Comparison of ENCODE assay signal across 8 mouse cellular contexts in the genomic region with DNA sequence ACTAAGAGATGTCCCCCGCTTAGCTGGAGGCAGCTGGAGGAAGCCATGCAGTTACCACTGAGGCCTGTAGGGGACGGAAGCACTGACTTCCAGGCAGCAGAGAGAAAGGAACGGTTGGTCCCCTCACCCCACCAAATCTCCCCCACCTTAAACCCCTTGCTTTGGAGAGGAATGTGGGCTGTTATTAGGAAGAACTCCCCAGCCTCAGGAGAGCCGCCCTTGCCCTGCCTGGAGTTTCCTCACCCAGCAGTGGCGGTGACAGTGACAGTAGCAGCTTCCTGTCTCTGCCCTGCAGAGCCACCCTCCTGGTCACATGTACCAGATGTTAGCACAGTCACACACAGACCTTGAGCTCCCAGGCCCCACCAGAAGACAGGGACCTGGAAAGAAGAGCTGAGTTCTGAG. TPM values are rescaled to one million over a fixed set of nuclear protein-coding genes. Genes with fewer than 3 reads are reported as not detected.
DNase-seq lines count a peak whose midpoint lies in the region; ATAC-seq and TF ChIP-seq lines count a peak whose summit lies in the region.
"Had no signal": no experiment of that assay in that cellular context is flagged by ENCODE, and none has a peak within 500 bp of the region (broad histone marks: within the 10 kb centered on the region; RNA-seq: fewer than 3 reads in every experiment).

No protein-coding gene starts in this region.

- WGBS in kidney, postnatal 0 days = 35% methylated on average over 5 of the region's 5 CpGs

- H3K9me3 ChIP-seq in kidney, postnatal 0 days (replicated peaks; ENCODE audit: low read length) = no peaks in the 10 kb centered on the region
- H3K9me3 ChIP-seq: stomach, embryonic 15.5 days had no signal

- H3K4me2 ChIP-seq in kidney, postnatal 0 days (ENCODE audit: low read length) = no peak overlapping the region
- H3K4me2 ChIP-seq: stomach, embryonic 15.5 days had no signal

- H3K36me3 ChIP-seq in kidney, postnatal 0 days (ENCODE audit: insufficient read depth, low read length) = no peaks in the 10 kb centered on the region
- H3K36me3 ChIP-seq: stomach, embryonic 15.5 days had no signal

- DNase-seq in kidney, postnatal 0 days (ENCODE audit: low spot score) = no peak
- DNase-seq in kidney, postnatal 14 days = no peak
- DNase-seq in lung, postnatal 10 days = peak; percentile 64
- peak; percentile 52 to 75 for DNase-seq in thymus, postnatal 10 days (ENCODE audit: low spot score in 2 of 2)
- DNase-seq in Muller cell, postnatal 12 days (ENCODE audit: inconsistent ontology term) = no peak

- H3K27ac ChIP-seq in kidney, postnatal 0 days = no peak overlapping the region
- H3K27ac ChIP-seq: stomach, embryonic 15.5 days had no signal

- peaks cover 9% of the 10 kb centered on the region for H3K4me1 ChIP-seq in kidney, postnatal 0 days (replicated peaks; ENCODE audit: insufficient read depth, low read length)

- peaks cover 4% of the 10 kb centered on the region; the same call in 1 of the 2 replicates for H3K27me3 ChIP-seq in kidney, postnatal 0 days (ENCODE audit: insufficient read depth, low read length)

- ATAC-seq in kidney, postnatal 0 days (replicated peaks; ENCODE audit: low FRiP score, low read depth) = no peak
- ATAC-seq in CD4-positive, CD25-positive, alpha-beta regulatory T cell, adult 4 months = peak; percentile 81
- peak; percentile 84 for ATAC-seq in activated CD4-positive, CD25-positive, alpha-beta regulatory T cell, adult 4 months

- H3K4me3 ChIP-seq in kidney, postnatal 0 days (replicated peaks; ENCODE audit: low read depth, low read length) = no peak overlapping the region
- H3K4me3 ChIP-seq: stomach, embryonic 15.5 days had no signal

- peak; percentile 52; the same call in 1 of the 2 replicates for TF ChIP-seq CTCF in kidney, postnatal 0 days (IDR thresholded peaks at IDR 0.05; ENCODE audit: low read depth)

- H3K9ac ChIP-seq in kidney, postnatal 0 days (ENCODE audit: low read depth, low read length) = no peak overlapping the region
- H3K9ac ChIP-seq: stomach, embryonic 15.5 days had no signal

RNA-seq across cellular contexts. Expression of a gene that starts 58.6 kb away (rescaled TPM):
- 0.05 TPM in 1 of 2 replicates, not detected in the other for polyA plus RNA-seq in kidney, postnatal 0 days (2015; fragmentation: Nextera tagmentation; extraction: Ambion mirVana)
- 10 to 100 TPM in 1 of 2 experiments, 1 to 10 TPM in 1; 9.8 to 11.2 TPM for polyA plus RNA-seq in CD4-positive, CD25-positive, alpha-beta regulatory T cell, adult 4 months (2017; shearing (Covaris generic))
- polyA plus RNA-seq in activated CD4-positive, CD25-positive, alpha-beta regulatory T cell, adult 4 months (2017; shearing (Covaris generic)) = 10 to 100 TPM; 12.8 to 17.6 TPM

Comparison
In these comparisons a context has a peak if more than half of its experiments do, and no peak if none do; other contexts are left out.
1. DNase-seq: peak in lung, postnatal 10 days (single experiment) and thymus, postnatal 10 days (2 of 2); none in kidney, postnatal 0 days (single experiment), kidney, postnatal 14 days (single experiment) and Muller cell, postnatal 12 days (single experiment).
2. RNA of a gene that starts 58.6 kb away (polyA plus RNA-seq): 12.8 to 17.6 TPM in activated CD4-positive, CD25-positive, alpha-beta regulatory T cell, adult 4 months and 9.8 to 11.2 TPM in CD4-positive, CD25-positive, alpha-beta regulatory T cell, adult 4 months; 0.05 TPM in kidney, postnatal 0 days; every median in the first group is over 10 times any median in the second.